Mouse (Mus musculus): Measurements from ENCODE around the gene Pts. TPM values are rescaled to one million over a fixed set of nuclear protein-coding genes. Genes with fewer than 3 reads are reported as not detected.
A peak's percentile ranks its signal among the peaks of the same experiment; 100 is the strongest.

Pts gene
- polyA plus RNA-seq, 1 experiment from 2014 or later, result 48.9 TPM

- TF ChIP-seq CTCF (IDR thresholded peaks at IDR 0.05; ENCODE audit: low read depth) (no peak), EP300 (IDR thresholded peaks at IDR 0.05; ENCODE audit: low read depth) (no peak)
- peaks cover 11% of the 10 kb centered on the region for H3K4me1 ChIP-seq (ENCODE audit: insufficient read depth)
- no peaks in the 10 kb centered on the region for H3K27me3 ChIP-seq (ENCODE audit: insufficient read depth, low read length)
- H3K27ac ChIP-seq (ENCODE audit: low read depth), result no peak overlapping the region
- no peaks in the 10 kb centered on the region for H3K36me3 ChIP-seq (replicated peaks; ENCODE audit: insufficient read depth, low read length)
- ATAC-seq (no peak), DNase-seq (no peak)
- H3K9ac ChIP-seq (replicated peaks), result no peak overlapping the region
- H3K4me2 ChIP-seq (ENCODE audit: low read depth, low read length), result no peak overlapping the region
- H3K4me3 ChIP-seq (ENCODE audit: low read depth, low read length), result no peak overlapping the region
- 62% methylated on average over 2 of the region's 2 CpGs for WGBS (ENCODE audit: insufficient replicate concordance)
- no peaks in the 10 kb centered on the region for H3K9me3 ChIP-seq (ENCODE audit: low read length)
Measured at GRCm38 (mm10) chr9:50497536-50497935, 31.0 kb downstream of the Pts start.

- ATAC-seq (no peak), DNase-seq (no peak)
- WGBS (ENCODE audit: insufficient replicate concordance), result 52% methylated on average over 6 of the region's 6 CpGs
- Histone ChIP-seq H3K9ac (replicated peaks) (no peak overlapping the region), H3K4me2 (ENCODE audit: low read depth, low read length) (no peak overlapping the region), H3K4me1 (ENCODE audit: insufficient read depth) (peaks cover 11% of the 10 kb centered on the region), H3K9me3 (ENCODE audit: low read length) (no peaks in the 10 kb centered on the region), H3K27ac (ENCODE audit: low read depth) (peak overlapping the region; percentile 58), H3K27me3 (ENCODE audit: insufficient read depth, low read length) (no peaks in the 10 kb centered on the region), H3K36me3 (replicated peaks; ENCODE audit: insufficient read depth, low read length) (no peaks in the 10 kb centered on the region), H3K4me3 (ENCODE audit: low read depth, low read length) (no peak overlapping the region)
- TF ChIP-seq CTCF (IDR thresholded peaks at IDR 0.05; ENCODE audit: low read depth), result no peak
- TF ChIP-seq EP300 (IDR thresholded peaks at IDR 0.05; ENCODE audit: low read depth), result no peak
Measured at GRCm38 (mm10) chr9:50497076-50497475, 31.4 kb downstream of the Pts start.

GRCm38 (mm10) chr9:50496546-50496945 lies 32.0 kb downstream of the Pts start:
- 14% methylated on average over 6 of the region's 6 CpGs for WGBS (ENCODE audit: insufficient replicate concordance)
- H3K36me3 ChIP-seq (replicated peaks; ENCODE audit: insufficient read depth, low read length), result no peaks in the 10 kb centered on the region
- ATAC-seq (no peak), DNase-seq (no peak)
- H3K27ac ChIP-seq (ENCODE audit: low read depth), result peak overlapping the region; percentile 58
- H3K27me3 ChIP-seq (ENCODE audit: insufficient read depth, low read length), result no peaks in the 10 kb centered on the region
- H3K4me3 ChIP-seq (ENCODE audit: low read depth, low read length), result no peak overlapping the region
- peak overlapping the region; percentile 11; the same call in 1 of the 2 replicates for H3K4me2 ChIP-seq (ENCODE audit: low read depth, low read length)
- H3K9ac ChIP-seq (replicated peaks), result no peak overlapping the region
- H3K4me1 ChIP-seq (ENCODE audit: insufficient read depth), result peaks cover 11% of the 10 kb centered on the region
- no peaks in the 10 kb centered on the region for H3K9me3 ChIP-seq (ENCODE audit: low read length)
- TF ChIP-seq CTCF (IDR thresholded peaks at IDR 0.05; ENCODE audit: low read depth) (no peak), EP300 (IDR thresholded peaks at IDR 0.05; ENCODE audit: low read depth) (no peak)

- H3K27ac ChIP-seq (ENCODE audit: low read depth), result peak overlapping the region; percentile 58
Measured at GRCm38 (mm10) chr9:50496151-50496505, 32.4 kb downstream of the Pts start.

GRCm38 (mm10) chr9:50495405-50496150 lies 32.9 kb downstream of the Pts start:
- no peak overlapping the region; the same call in 1 of the 2 replicates for H3K27ac ChIP-seq (ENCODE audit: low read depth)
- H3K4me1 ChIP-seq (ENCODE audit: insufficient read depth), result peaks cover 11% of the 10 kb centered on the region
- no peak overlapping the region for H3K4me2 ChIP-seq (ENCODE audit: low read depth, low read length)
- DNase-seq, result no peak
- no peak for ATAC-seq
- no peak overlapping the region for H3K9ac ChIP-seq (replicated peaks)
- no peaks in the 10 kb centered on the region for H3K9me3 ChIP-seq (ENCODE audit: low read length)
- H3K36me3 ChIP-seq (replicated peaks; ENCODE audit: insufficient read depth, low read length), result no peaks in the 10 kb centered on the region
- H3K4me3 ChIP-seq (ENCODE audit: low read depth, low read length), result no peak overlapping the region
- WGBS (ENCODE audit: insufficient replicate concordance), result 65% methylated on average over 10 of the region's 10 CpGs
- TF ChIP-seq CTCF (IDR thresholded peaks at IDR 0.05; ENCODE audit: low read depth) (no peak), EP300 (IDR thresholded peaks at IDR 0.05; ENCODE audit: low read depth) (no peak)
- no peaks in the 10 kb centered on the region for H3K27me3 ChIP-seq (ENCODE audit: insufficient read depth, low read length)

More at GRCm38 (mm10) chr9:50496151-50496505, 32.4 kb downstream of the Pts start:
- Histone ChIP-seq H3K9ac (replicated peaks) (no peak overlapping the region), H3K27me3 (ENCODE audit: insufficient read depth, low read length) (no peaks in the 10 kb centered on the region), H3K9me3 (ENCODE audit: low read length) (no peaks in the 10 kb centered on the region), H3K36me3 (replicated peaks; ENCODE audit: insufficient read depth, low read length) (no peaks in the 10 kb centered on the region), H3K4me2 (ENCODE audit: low read depth, low read length) (peak overlapping the region; percentile 11; the same call in 1 of the 2 replicates), H3K4me1 (ENCODE audit: insufficient read depth) (peaks cover 11% of the 10 kb centered on the region), H3K4me3 (ENCODE audit: low read depth, low read length) (no peak overlapping the region)
- WGBS (ENCODE audit: insufficient replicate concordance), result 25% methylated on average over 6 of the region's 6 CpGs
- no peak for ATAC-seq
- no peak for TF ChIP-seq EP300 (IDR thresholded peaks at IDR 0.05; ENCODE audit: low read depth)
- TF ChIP-seq CTCF (IDR thresholded peaks at IDR 0.05; ENCODE audit: low read depth), result no peak
- DNase-seq, result no peak

GRCm38 (mm10) chr9:50494311-50494710 lies 34.2 kb downstream of the Pts start, which contains the start of gene Plet1:
TSS of gene Plet1 (plus strand) at chr9:50494525.
- 82% methylated on average over 6 of the region's 6 CpGs for WGBS (ENCODE audit: insufficient replicate concordance)
- H3K36me3 ChIP-seq (replicated peaks; ENCODE audit: insufficient read depth, low read length), result no peaks in the 10 kb centered on the region
- H3K4me1 ChIP-seq (ENCODE audit: insufficient read depth), result peaks cover 8% of the 10 kb centered on the region; the same call in 1 of the 2 replicates
- no peak for DNase-seq
- H3K9ac ChIP-seq (replicated peaks), result no peak within 1 kb of the TSS
- H3K27me3 ChIP-seq (ENCODE audit: insufficient read depth, low read length), result no peaks in the 10 kb centered on the region
- no peak within 1 kb of the TSS for H3K27ac ChIP-seq (ENCODE audit: low read depth)
- TF ChIP-seq EP300 (IDR thresholded peaks at IDR 0.05; ENCODE audit: low read depth) (no peak), CTCF (IDR thresholded peaks at IDR 0.05; ENCODE audit: low read depth) (no peak)
- H3K9me3 ChIP-seq (ENCODE audit: low read length), result no peaks in the 10 kb centered on the region
- no peak within 1 kb of the TSS for H3K4me2 ChIP-seq (ENCODE audit: low read depth, low read length)
- no peak for ATAC-seq
- no peak within 1 kb of the TSS for H3K4me3 ChIP-seq (ENCODE audit: low read depth, low read length)

Data from liver, postnatal 0 days (tissue).